Mouse (Mus musculus): Measurements from ENCODE around the gene Relch. TPM values are rescaled to one million over a fixed set of nuclear protein-coding genes. Genes with fewer than 3 reads are reported as not detected.

The Relch gene
- polyA plus RNA-seq, 1 experiment from 2014 or later = 39.8 TPM

DNA sequence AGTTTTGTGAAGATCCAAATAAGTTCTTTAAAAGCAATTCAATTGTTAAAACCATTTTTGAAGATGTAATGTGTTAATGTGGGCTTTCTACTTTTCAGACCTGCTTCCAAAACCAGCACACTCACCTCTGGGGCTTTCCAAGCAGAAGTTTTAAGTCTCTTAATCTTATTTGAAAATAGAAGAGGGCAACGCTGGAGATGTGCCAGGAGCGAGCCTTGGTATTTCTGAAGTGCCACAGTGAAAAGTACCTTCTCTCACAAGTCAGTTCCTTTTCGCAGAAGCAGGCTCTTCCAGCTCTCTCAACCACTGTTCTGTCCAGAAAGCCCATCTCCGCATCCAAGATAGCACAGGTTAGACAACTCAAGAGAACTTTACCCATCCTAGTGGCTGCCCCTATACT is 112.8 kb downstream of the Relch start:
- Histone ChIP-seq H3K4me3 (replicated peaks) (no peak overlapping the region), H3K4me2 (no peak overlapping the region)
- WGBS = 95% methylated on average over 4 of the region's 4 CpGs

DNA sequence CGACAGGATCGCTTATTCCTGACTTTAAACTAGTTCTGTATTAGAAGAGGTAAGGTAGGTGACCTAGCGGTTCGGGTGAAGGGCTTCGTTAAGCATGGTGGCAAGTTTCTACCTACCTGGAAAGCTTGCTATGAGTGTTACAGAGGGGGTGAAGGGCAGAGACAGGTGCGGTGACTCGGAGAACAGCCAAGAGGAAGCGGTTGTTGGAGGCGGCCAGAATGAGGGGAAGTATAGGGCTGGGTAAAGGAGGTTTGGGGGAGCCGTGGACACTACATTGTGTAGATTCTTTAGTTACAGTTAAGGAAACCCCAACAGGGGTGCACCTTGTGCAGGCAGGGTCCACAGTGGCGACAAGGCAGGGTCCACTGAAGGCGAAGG is 116.4 kb downstream of the Relch start:
- peak overlapping the region; percentile 63 for H3K9ac ChIP-seq (replicated peaks)
- H3K27me3 ChIP-seq (replicated peaks) = peaks cover 16% of the 10 kb centered on the region
- H3K36me3 ChIP-seq = no peaks in the 10 kb centered on the region
- peak overlapping the region; percentile 61 for H3K4me3 ChIP-seq (replicated peaks)
- no peak for ATAC-seq (ENCODE audit: low FRiP score)
- H3K4me1 ChIP-seq = peaks cover 19% of the 10 kb centered on the region
- H3K4me2 ChIP-seq = peak overlapping the region; percentile 98
- 38% methylated on average over 12 of the region's 12 CpGs for WGBS
- no peak overlapping the region for H3K27ac ChIP-seq (replicated peaks)
- H3K9me3 ChIP-seq (replicated peaks) = no peaks in the 10 kb centered on the region

More for the DNA sequence above, 112.8 kb downstream of the Relch start:
- Histone ChIP-seq H3K9me3 (replicated peaks) (no peaks in the 10 kb centered on the region), H3K9ac (replicated peaks) (no peak overlapping the region), H3K36me3 (no peaks in the 10 kb centered on the region), H3K27ac (replicated peaks) (no peak overlapping the region), H3K27me3 (replicated peaks) (peaks cover 9% of the 10 kb centered on the region), H3K4me1 (peaks cover 16% of the 10 kb centered on the region)
- ATAC-seq (ENCODE audit: low FRiP score) = no peak

- Histone ChIP-seq H3K36me3 (no peaks in the 10 kb centered on the region), H3K9ac (replicated peaks) (peak within 1 kb of the TSS; percentile 63), H3K4me1 (peaks cover 19% of the 10 kb centered on the region), H3K4me3 (replicated peaks) (peak within 1 kb of the TSS; percentile 61), H3K4me2 (peak within 1 kb of the TSS; percentile 98), H3K27me3 (replicated peaks) (peaks cover 16% of the 10 kb centered on the region), H3K9me3 (replicated peaks) (no peaks in the 10 kb centered on the region), H3K27ac (replicated peaks) (no peak within 1 kb of the TSS)
- peak; percentile 86 for ATAC-seq (ENCODE audit: low FRiP score)
- WGBS = 4% methylated on average over 46 of the region's 77 CpGs
Measured at GRCm38 (mm10) chr1:105780457-105781364, 117.0 kb downstream of the Relch start, which contains the start of gene Tnfrsf11a. Gene Tnfrsf11a, plus strand, starts transcription at chr1:105780718.

- H3K27me3 ChIP-seq (replicated peaks) = peaks cover 16% of the 10 kb centered on the region
- H3K27ac ChIP-seq (replicated peaks) = no peak overlapping the region
- H3K4me3 ChIP-seq (replicated peaks) = peak overlapping the region; percentile 61
- H3K4me1 ChIP-seq = peaks cover 19% of the 10 kb centered on the region
- H3K9ac ChIP-seq (replicated peaks) = no peak overlapping the region
- no peaks in the 10 kb centered on the region for H3K9me3 ChIP-seq (replicated peaks)
- H3K36me3 ChIP-seq = no peaks in the 10 kb centered on the region
- ATAC-seq (ENCODE audit: low FRiP score) = no peak
- peak overlapping the region; percentile 98 for H3K4me2 ChIP-seq
- 40% methylated on average over 12 of the region's 12 CpGs for WGBS
Measured at GRCm38 (mm10) chr1:105781391-105782146, 117.9 kb downstream of the Relch start.

DNA sequence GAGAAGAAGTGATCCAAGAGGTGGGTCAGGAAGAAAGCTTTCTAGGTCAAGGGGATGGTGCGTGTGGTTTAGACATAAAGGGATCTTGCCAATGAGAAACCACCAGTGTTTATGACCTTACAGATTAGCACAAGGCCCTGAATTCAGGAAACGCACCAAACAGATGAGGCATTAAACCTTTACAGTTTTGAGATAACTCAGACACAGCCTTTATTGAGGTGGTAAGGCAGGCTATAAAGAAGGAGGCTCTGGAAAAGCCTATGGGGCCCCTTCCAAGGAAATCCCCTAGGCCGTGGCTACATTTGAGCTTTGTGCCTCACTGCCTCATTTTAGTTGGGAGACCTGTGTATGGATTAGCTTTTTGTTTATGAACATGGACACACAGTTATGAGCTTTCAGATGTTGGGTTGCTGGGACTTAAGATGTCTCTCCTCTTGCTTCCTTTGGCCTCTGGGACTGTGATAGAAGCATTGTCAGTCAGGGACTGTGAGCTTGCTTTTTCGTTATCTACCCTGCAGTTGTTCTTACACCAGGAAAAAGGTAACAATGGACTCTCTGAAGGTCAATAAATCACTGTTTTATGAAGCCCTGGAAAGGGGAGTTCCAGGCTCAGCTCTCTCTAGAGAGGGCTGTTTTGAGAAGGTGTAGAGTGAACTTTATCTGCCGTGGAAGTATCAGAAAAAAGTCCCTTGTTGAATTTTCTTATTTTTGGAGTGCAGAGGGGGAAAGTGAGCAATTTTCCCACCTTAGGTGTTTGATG is 120.8 kb downstream of the Relch start:
- peaks cover 19% of the 10 kb centered on the region for H3K4me1 ChIP-seq
- no peak overlapping the region for H3K4me2 ChIP-seq
- H3K27ac ChIP-seq (replicated peaks) = no peak overlapping the region
- H3K4me3 ChIP-seq (replicated peaks) = no peak overlapping the region
- H3K9ac ChIP-seq (replicated peaks) = no peak overlapping the region
- peaks cover 16% of the 10 kb centered on the region for H3K27me3 ChIP-seq (replicated peaks)
- no peaks in the 10 kb centered on the region for H3K9me3 ChIP-seq (replicated peaks)
- no peaks in the 10 kb centered on the region for H3K36me3 ChIP-seq
- no peak for ATAC-seq (ENCODE audit: low FRiP score)
- WGBS = 49% methylated on average over 5 of the region's 5 CpGs

DNA sequence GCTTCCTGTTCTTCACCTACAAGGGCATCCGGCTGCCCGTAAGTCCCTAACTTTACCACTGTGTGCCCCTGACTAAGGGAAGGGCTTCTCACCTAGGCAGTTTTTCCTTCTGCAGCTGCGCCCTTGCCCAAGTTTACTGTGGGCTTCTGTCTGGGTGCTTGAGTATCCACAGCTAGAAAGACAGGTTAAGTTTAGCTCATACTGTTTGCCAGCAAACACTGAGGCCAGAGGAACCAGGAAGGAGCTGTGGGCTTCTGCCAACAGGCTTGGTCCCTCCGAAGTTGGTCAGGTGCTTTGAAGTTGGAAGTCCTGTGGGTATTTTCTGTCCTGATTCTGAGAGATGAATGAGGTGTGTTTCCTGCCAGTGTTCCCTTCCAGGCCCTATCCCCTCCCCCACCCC is 121.5 kb downstream of the Relch start:
- no peak for ATAC-seq (ENCODE audit: low FRiP score)
- 74% methylated on average over 4 of the region's 4 CpGs for WGBS
- Histone ChIP-seq H3K27ac (replicated peaks) (no peak overlapping the region), H3K4me2 (no peak overlapping the region), H3K4me1 (peaks cover 14% of the 10 kb centered on the region), H3K36me3 (no peaks in the 10 kb centered on the region), H3K27me3 (replicated peaks) (peaks cover 13% of the 10 kb centered on the region), H3K9ac (replicated peaks) (no peak overlapping the region), H3K9me3 (replicated peaks) (no peaks in the 10 kb centered on the region), H3K4me3 (replicated peaks) (no peak overlapping the region)

DNA sequence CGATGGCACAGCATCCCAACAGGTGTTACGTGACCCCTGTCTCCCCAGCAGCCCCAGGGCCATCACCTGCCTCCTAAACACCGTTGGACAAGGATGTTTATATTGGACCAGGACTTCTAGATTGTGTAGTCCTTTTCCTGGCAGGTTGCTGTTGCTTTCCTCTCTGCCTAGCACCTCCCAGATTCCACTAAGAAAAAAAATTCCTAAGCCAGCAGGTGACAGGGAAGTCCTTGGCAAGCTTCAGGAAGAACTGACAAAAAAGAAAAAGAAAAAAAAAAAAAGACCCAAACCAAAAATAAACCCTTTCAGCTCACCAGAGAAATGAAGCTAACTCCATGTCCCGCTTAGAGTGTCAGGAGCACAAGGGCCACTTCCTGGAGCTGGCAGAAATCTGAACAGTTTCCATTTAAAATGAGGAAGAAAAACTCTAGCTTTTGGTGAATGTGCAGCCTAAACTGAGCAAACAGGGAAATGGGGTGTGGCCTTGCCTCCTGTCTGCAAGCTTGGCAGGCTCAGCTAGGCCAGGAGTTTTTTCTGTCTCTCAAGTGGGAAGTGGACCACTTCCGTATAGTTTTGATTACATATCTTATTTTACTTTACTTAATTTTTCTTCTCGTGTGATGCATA is 123.2 kb downstream of the Relch start:
- H3K27me3 ChIP-seq (replicated peaks) = peaks cover 3% of the 10 kb centered on the region
- H3K27ac ChIP-seq (replicated peaks) = no peak overlapping the region
- H3K9ac ChIP-seq (replicated peaks) = no peak overlapping the region
- no peaks in the 10 kb centered on the region for H3K4me1 ChIP-seq
- no peak overlapping the region for H3K4me3 ChIP-seq (replicated peaks)
- no peak overlapping the region for H3K4me2 ChIP-seq
- no peaks in the 10 kb centered on the region for H3K36me3 ChIP-seq
- WGBS = 86% methylated on average over 6 of the region's 6 CpGs
- H3K9me3 ChIP-seq (replicated peaks) = no peaks in the 10 kb centered on the region
- ATAC-seq (ENCODE audit: low FRiP score) = no peak

GRCm38 (mm10) chr1:105790103-105790502 is 126.4 kb downstream of the Relch start:
- Histone ChIP-seq H3K27me3 (replicated peaks) (no peaks in the 10 kb centered on the region), H3K4me2 (no peak overlapping the region)
- WGBS = 93% methylated on average over 3 of the region's 3 CpGs

GRCm38 (mm10) chr1:105794670-105795069 is 131.0 kb downstream of the Relch start:
- H3K4me3 ChIP-seq (replicated peaks) = no peak overlapping the region
- no peaks in the 10 kb centered on the region for H3K4me1 ChIP-seq
- WGBS = 87% methylated on average over 6 of the region's 6 CpGs
- H3K36me3 ChIP-seq = no peaks in the 10 kb centered on the region
- H3K27ac ChIP-seq (replicated peaks) = no peak overlapping the region
- no peak overlapping the region for H3K9ac ChIP-seq (replicated peaks)
- ATAC-seq (ENCODE audit: low FRiP score) = no peak
- H3K4me2 ChIP-seq = no peak overlapping the region
- H3K9me3 ChIP-seq (replicated peaks) = 0 out of 2 replicates have a peak, but pooled peaks cover 3% of the 10 kb centered on the region
- no peaks in the 10 kb centered on the region for H3K27me3 ChIP-seq (replicated peaks)

More at GRCm38 (mm10) chr1:105790103-105790502, 126.4 kb downstream of the Relch start:
- Histone ChIP-seq H3K9me3 (replicated peaks) (no peaks in the 10 kb centered on the region), H3K4me1 (no peaks in the 10 kb centered on the region), H3K9ac (replicated peaks) (no peak overlapping the region), H3K27ac (replicated peaks) (no peak overlapping the region), H3K4me3 (replicated peaks) (no peak overlapping the region), H3K36me3 (no peaks in the 10 kb centered on the region)
- ATAC-seq (ENCODE audit: low FRiP score) = no peak

- H3K27me3 ChIP-seq (replicated peaks) = no peaks in the 10 kb centered on the region
- no peak overlapping the region for H3K9ac ChIP-seq (replicated peaks)
- H3K4me2 ChIP-seq = no peak overlapping the region
- no peak for ATAC-seq (ENCODE audit: low FRiP score)
- no peak overlapping the region for H3K27ac ChIP-seq (replicated peaks)
- H3K9me3 ChIP-seq (replicated peaks) = 0 out of 2 replicates have a peak, but pooled peaks cover 3% of the 10 kb centered on the region
- H3K4me1 ChIP-seq = no peaks in the 10 kb centered on the region
- H3K4me3 ChIP-seq (replicated peaks) = no peak overlapping the region
- H3K36me3 ChIP-seq = no peaks in the 10 kb centered on the region
- WGBS = 88% methylated on average over 4 of the region's 4 CpGs
Measured at GRCm38 (mm10) chr1:105795705-105796104, 132.0 kb downstream of the Relch start.

DNA sequence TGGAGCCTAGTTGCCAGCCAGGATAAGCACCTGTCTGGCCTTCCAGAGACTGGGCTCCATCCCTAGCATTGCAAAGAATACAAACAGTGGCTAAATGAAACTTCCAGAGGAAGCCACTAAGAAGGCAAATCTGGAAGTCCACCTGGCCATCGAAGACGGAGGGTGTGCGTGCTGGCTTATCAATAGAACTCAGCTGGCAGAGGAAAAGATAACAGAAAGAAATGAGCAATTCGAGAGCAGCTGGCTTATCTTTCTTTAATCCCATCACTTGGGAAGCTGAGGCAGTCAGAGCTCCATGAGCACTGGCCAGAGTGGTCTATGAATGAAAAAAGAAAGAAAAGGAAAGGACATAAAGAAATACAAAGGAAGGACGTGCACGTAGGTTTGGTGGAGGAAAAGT is 136.9 kb downstream of the Relch start:
- H3K36me3 ChIP-seq = no peaks in the 10 kb centered on the region
- H3K4me1 ChIP-seq = no peaks in the 10 kb centered on the region
- H3K9ac ChIP-seq (replicated peaks) = no peak overlapping the region
- no peak for ATAC-seq (ENCODE audit: low FRiP score)
- WGBS = 91% methylated on average over 6 of the region's 6 CpGs
- H3K4me2 ChIP-seq = no peak overlapping the region
- H3K27ac ChIP-seq (replicated peaks) = no peak overlapping the region
- no peaks in the 10 kb centered on the region for H3K27me3 ChIP-seq (replicated peaks)
- H3K4me3 ChIP-seq (replicated peaks) = no peak overlapping the region
- 0 out of 2 replicates have a peak, but pooled peaks cover 2% of the 10 kb centered on the region for H3K9me3 ChIP-seq (replicated peaks)

Measured in neural tube, embryonic 15.5 days (tissue).